Mouse (Mus musculus): ENCODE measurements around the gene Arhgap1.

DNA sequence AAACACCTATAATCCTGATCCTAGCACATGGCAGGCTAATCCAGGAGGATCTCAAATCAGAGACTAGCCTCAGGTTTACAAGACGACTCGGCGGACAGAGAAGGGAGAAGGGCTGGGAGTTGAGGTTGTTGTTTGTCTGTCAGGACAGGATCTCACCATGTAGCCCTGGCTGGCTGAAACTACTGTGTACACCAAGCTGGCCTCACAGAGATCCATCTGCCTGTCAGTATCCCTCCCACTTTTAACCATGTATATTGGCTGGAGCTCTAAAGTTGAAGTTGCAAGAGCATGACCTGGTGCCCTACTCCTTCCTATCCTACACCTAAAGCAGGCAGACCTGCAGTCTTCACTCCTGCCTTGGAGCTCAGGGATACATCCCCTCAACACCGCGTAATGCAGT, 27.3 kb upstream of the Arhgap1 start:
- TF ChIP-seq CTCF (IDR thresholded peaks at IDR 0.05; ENCODE audit: low read depth, low read length) (no peak), POLR2A (IDR thresholded peaks at IDR 0.05; ENCODE audit: insufficient read depth, low read length) (no peak)

All from ES-Bruce4 (cell line).